12 mouse cellular contexts compared by ENCODE assay signal in the genomic region with DNA sequence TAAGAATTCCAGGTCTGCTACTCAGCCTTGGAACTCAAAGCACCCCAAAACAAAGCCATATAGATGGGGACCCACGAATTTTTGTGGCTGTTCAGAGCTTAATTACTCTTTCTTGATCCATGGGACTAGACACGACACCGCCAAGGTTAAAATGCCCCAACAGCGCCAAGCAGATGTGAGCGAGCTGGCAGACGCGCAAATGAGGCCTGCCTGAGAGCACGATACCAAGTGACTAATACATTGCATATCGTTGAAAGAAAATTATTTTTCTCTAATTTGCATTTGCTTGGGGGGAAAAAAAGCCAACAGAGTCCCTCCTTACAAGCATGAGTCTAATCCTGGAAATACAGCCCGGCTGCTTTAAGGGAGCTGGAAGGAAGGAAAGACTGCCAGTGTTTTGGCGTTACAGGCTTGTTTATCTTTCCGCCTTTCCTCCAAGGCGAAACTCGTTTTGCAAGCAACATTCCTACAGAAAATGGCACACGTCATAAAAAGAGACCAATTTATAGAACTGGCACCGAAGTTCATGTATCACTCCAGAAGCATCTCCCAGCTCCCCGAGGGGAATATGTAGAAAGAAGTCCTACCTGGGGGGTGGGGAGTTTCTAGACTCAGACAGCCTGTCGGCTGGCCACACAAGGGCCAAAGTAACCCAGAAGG.
DNase-seq lines count a peak whose midpoint lies in the region; ATAC-seq and TF ChIP-seq lines count a peak whose summit lies in the region.
"Had no signal": no experiment of that assay in that cellular context is flagged by ENCODE, and none has a peak within 500 bp of the region (broad histone marks: within the 10 kb centered on the region; RNA-seq: fewer than 3 reads in every experiment).

No protein-coding gene starts in this region.

- no peak overlapping the region for H3K9ac ChIP-seq in kidney, embryonic 15.5 days
- H3K9ac ChIP-seq in embryonic facial prominence, embryonic 15.5 days, result no peak overlapping the region
- H3K9ac ChIP-seq in limb, embryonic 12.5 days (replicated peaks), result no peak overlapping the region
- H3K9ac ChIP-seq in liver, embryonic 12.5 days, result no peak overlapping the region
- H3K9ac ChIP-seq: liver, postnatal 0 days had no signal

- no peaks in the 10 kb centered on the region for H3K9me3 ChIP-seq in kidney, embryonic 15.5 days (replicated peaks)
- H3K9me3 ChIP-seq in G1E (replicated peaks), result no peaks in the 10 kb centered on the region
- H3K9me3 ChIP-seq in embryonic facial prominence, embryonic 15.5 days (replicated peaks), result no peaks in the 10 kb centered on the region
- no peaks in the 10 kb centered on the region for H3K9me3 ChIP-seq in limb, embryonic 12.5 days
- H3K9me3 ChIP-seq in liver, embryonic 12.5 days (replicated peaks), result no peaks in the 10 kb centered on the region

- no peak for ATAC-seq in kidney, embryonic 15.5 days (replicated peaks; ENCODE audit: low FRiP score)
- ATAC-seq in G1E (ENCODE audit: extremely low read depth, insufficient number of reproducible peaks, low FRiP score, poor library complexity, severe bottlenecking), result no peak
- ATAC-seq in embryonic facial prominence, embryonic 15.5 days (ENCODE audit: insufficient number of reproducible peaks, low FRiP score, low TSS enrichment, low read depth), result no peak
- ATAC-seq in limb, embryonic 12.5 days (ENCODE audit: insufficient number of reproducible peaks, insufficient read depth, low FRiP score, low TSS enrichment, low read depth), result no peak
- no peak for ATAC-seq in erythroid progenitor cell, adult 5-6 weeks (replicated peaks; ENCODE audit: low FRiP score, poor library complexity, severe bottlenecking)
- no peak for ATAC-seq in liver, embryonic 12.5 days
- ATAC-seq: liver, postnatal 0 days had no signal

- no peaks in the 10 kb centered on the region for H3K36me3 ChIP-seq in kidney, embryonic 15.5 days
- peaks cover 73% of the 10 kb centered on the region for H3K36me3 ChIP-seq in G1E (replicated peaks)
- no peaks in the 10 kb centered on the region for H3K36me3 ChIP-seq in embryonic facial prominence, embryonic 15.5 days
- H3K36me3 ChIP-seq in limb, embryonic 12.5 days, result no peaks in the 10 kb centered on the region
- H3K36me3 ChIP-seq in liver, embryonic 12.5 days, result no peaks in the 10 kb centered on the region

- no peak overlapping the region for H3K27ac ChIP-seq in kidney, embryonic 15.5 days
- H3K27ac ChIP-seq in embryonic facial prominence, embryonic 15.5 days (replicated peaks), result peak overlapping the region; percentile 28; the same call in 1 of the 2 replicates
- H3K27ac ChIP-seq in limb, embryonic 12.5 days, result no peak overlapping the region
- no peak overlapping the region for H3K27ac ChIP-seq in liver, embryonic 12.5 days
- H3K27ac ChIP-seq: layer of hippocampus, adult 2 months had no signal

- peaks cover 85% of the 10 kb centered on the region for H3K27me3 ChIP-seq in kidney, embryonic 15.5 days
- H3K27me3 ChIP-seq in G1E (ENCODE audit: insufficient read depth, low read length), result no peaks in the 10 kb centered on the region
- H3K27me3 ChIP-seq in embryonic facial prominence, embryonic 15.5 days, result peaks cover 66% of the 10 kb centered on the region
- peaks cover 96% of the 10 kb centered on the region for H3K27me3 ChIP-seq in limb, embryonic 12.5 days
- peaks cover 82% of the 10 kb centered on the region for H3K27me3 ChIP-seq in liver, embryonic 12.5 days (replicated peaks)

- no peak overlapping the region for H3K4me3 ChIP-seq in kidney, embryonic 15.5 days (replicated peaks)
- peak overlapping the region; percentile 27; the same call in 1 of the 2 replicates for H3K4me3 ChIP-seq in G1E (ENCODE audit: low read depth, low read length)
- H3K4me3 ChIP-seq in embryonic facial prominence, embryonic 15.5 days (replicated peaks), result no peak overlapping the region
- no peak overlapping the region for H3K4me3 ChIP-seq in limb, embryonic 12.5 days (replicated peaks)
- no peak overlapping the region for H3K4me3 ChIP-seq in liver, embryonic 12.5 days
- H3K4me3 ChIP-seq: layer of hippocampus, adult 2 months had no signal

- TF ChIP-seq CTCF in G1E (IDR thresholded peaks at IDR 0.05; ENCODE audit: low read depth, low read length), result no peak

- no peak for DNase-seq in kidney, postnatal 10 days
- DNase-seq in G1E (ENCODE audit: low spot score), result no peak
- no peak for DNase-seq in cerebellum, postnatal 10 days
- DNase-seq: adrenal gland, adult 8-10 months; heart, postnatal 36 days; liver, postnatal 0 days had no signal

- 16% methylated on average over 18 of the region's 18 CpGs for WGBS in kidney, embryonic 15.5 days
- 12% methylated on average over 18 of the region's 18 CpGs for WGBS in embryonic facial prominence, embryonic 15.5 days
- 8% methylated on average over 18 of the region's 18 CpGs for WGBS in limb, embryonic 12.5 days
- 49% methylated on average over 18 of the region's 18 CpGs for WGBS in liver, embryonic 12.5 days (ENCODE audit: insufficient replicate concordance)

- H3K4me1 ChIP-seq in kidney, embryonic 15.5 days, result peaks cover 94% of the 10 kb centered on the region
- peaks cover 95% of the 10 kb centered on the region for H3K4me1 ChIP-seq in G1E (ENCODE audit: insufficient read depth, low read depth, low read length)
- H3K4me1 ChIP-seq in embryonic facial prominence, embryonic 15.5 days, result peaks cover 62% of the 10 kb centered on the region
- peaks cover 96% of the 10 kb centered on the region for H3K4me1 ChIP-seq in limb, embryonic 12.5 days (replicated peaks)
- H3K4me1 ChIP-seq in liver, embryonic 12.5 days, result peaks cover 91% of the 10 kb centered on the region

- peak overlapping the region; percentile 37 for H3K4me2 ChIP-seq in kidney, embryonic 15.5 days
- H3K4me2 ChIP-seq in embryonic facial prominence, embryonic 15.5 days (replicated peaks), result no peak overlapping the region; the same call in 1 of the 2 replicates
- peak overlapping the region; percentile 23; the same call in 1 of the 2 replicates for H3K4me2 ChIP-seq in limb, embryonic 12.5 days
- H3K4me2 ChIP-seq in liver, embryonic 12.5 days, result no peak overlapping the region

Comparison
In these comparisons a context has a peak if more than half of its experiments do, and no peak if none do; other contexts are left out.
1. H3K4me2 ChIP-seq: peak in kidney, embryonic 15.5 days (single experiment) and limb, embryonic 12.5 days (single experiment); none in embryonic facial prominence, embryonic 15.5 days (single experiment) and liver, embryonic 12.5 days (single experiment).